Mouse (Mus musculus): ENCODE results near the gene Hist1h2ac.
"Not testable (repeated sequence)": the region's sequence is repeated elsewhere in the genome, so short reads cannot be mapped to it uniquely, and the experiment has no call there.

Gene Hist1h2ac

GRCm38 (mm10) chr13:23700786-23701520 lies 17.2 kb upstream of the Hist1h2ac start:
- DNase-seq (ENCODE audit: low spot score in 2 of 2) = peak; percentile 71 to 81

- no peak for DNase-seq (ENCODE audit: low spot score in 2 of 2)
These were observed 16.0 kb upstream of the Hist1h2ac start for GRCm38 (mm10) chr13:23699767-23700166.

- DNase-seq (ENCODE audit: low spot score in 2 of 2) = no peak
These were observed 15.2 kb upstream of the Hist1h2ac start for GRCm38 (mm10) chr13:23698996-23699395.

GRCm38 (mm10) chr13:23698300-23698693 lies 14.5 kb upstream of the Hist1h2ac start, which contains the start of gene Hist1h4c:
TSS of gene Hist1h4c (minus strand) at chr13:23698454.
- DNase-seq (ENCODE audit: low spot score in 2 of 2) = peak; percentile 99 to 100

GRCm38 (mm10) chr13:23697491-23698299 lies 13.9 kb upstream of the Hist1h2ac start:
- DNase-seq (ENCODE audit: low spot score in 2 of 2) = peak in 1 of 2 experiments; percentile 48

GRCm38 (mm10) chr13:23696061-23696474 lies 12.3 kb upstream of the Hist1h2ac start:
- no peak for DNase-seq (ENCODE audit: low spot score in 2 of 2)

- no peak for DNase-seq (ENCODE audit: low spot score in 2 of 2)
These were observed 11.8 kb upstream of the Hist1h2ac start, which contains the start of gene Hist1h1t for GRCm38 (mm10) chr13:23695514-23695913. TSS of gene Hist1h1t (plus strand) at chr13:23695814.

GRCm38 (mm10) chr13:23694956-23695355 lies 11.2 kb upstream of the Hist1h2ac start:
- no peak for DNase-seq (ENCODE audit: low spot score in 2 of 2)

GRCm38 (mm10) chr13:23693856-23694440 lies 10.2 kb upstream of the Hist1h2ac start:
- no peak for DNase-seq (ENCODE audit: low spot score in 2 of 2)

GRCm38 (mm10) chr13:23689459-23689858 lies 5.7 kb upstream of the Hist1h2ac start:
- DNase-seq (ENCODE audit: low spot score in 2 of 2) = no peak

- no peak for DNase-seq (ENCODE audit: low spot score in 2 of 2)
These were observed 5.2 kb upstream of the Hist1h2ac start for GRCm38 (mm10) chr13:23688956-23689355.

- no peak for DNase-seq (ENCODE audit: low spot score in 2 of 2)
These were observed 4.2 kb upstream of the Hist1h2ac start for GRCm38 (mm10) chr13:23687907-23688306.

GRCm38 (mm10) chr13:23687181-23687580 lies 3.4 kb upstream of the Hist1h2ac start:
- no peak for DNase-seq (ENCODE audit: low spot score in 2 of 2)

- no peak for DNase-seq (ENCODE audit: low spot score in 2 of 2)
These were observed 2.2 kb upstream of the Hist1h2ac start for GRCm38 (mm10) chr13:23685966-23686365.

- DNase-seq (ENCODE audit: low spot score in 2 of 2) = peak; percentile 25 to 29
These were observed 1.5 kb upstream of the Hist1h2ac start for GRCm38 (mm10) chr13:23685121-23685861.

GRCm38 (mm10) chr13:23684295-23684945 lies 672 bp upstream of the Hist1h2ac start:
- peak; percentile 57 to 80 for DNase-seq (ENCODE audit: low spot score in 2 of 2)

GRCm38 (mm10) chr13:23682947-23683754 lies 597 bp downstream of the Hist1h2ac start:
- not testable (repeated sequence) for DNase-seq (ENCODE audit: low spot score in 2 of 2)

GRCm38 (mm10) chr13:23682623-23682946 lies 1.2 kb downstream of the Hist1h2ac start:
- no peak for DNase-seq (ENCODE audit: low spot score in 2 of 2)

GRCm38 (mm10) chr13:23681990-23682582 lies 1.7 kb downstream of the Hist1h2ac start:
- no peak for DNase-seq (ENCODE audit: low spot score in 2 of 2)

GRCm38 (mm10) chr13:23662536-23662935 lies 21.2 kb downstream of the Hist1h2ac start:
- no peak for DNase-seq (ENCODE audit: low spot score in 2 of 2)

Data from heart, adult 9 months (tissue).